Mouse (Mus musculus) stomach, postnatal 0 days (tissue): Measurements from ENCODE around the gene Rslcan18.

Experiments used
- CTCF ChIP-seq: IDR thresholded peaks from 2 replicates; pipeline ENCODE4 v1.5.1; 2016; ENCODE audit warnings: antibody characterized with exemption, low read depth, mild to moderate bottlenecking, moderate library complexity
- EP300 ChIP-seq: optimal IDR thresholded peaks from 2 replicates; pipeline ENCODE3; 2016; ENCODE audit warnings: antibody characterized with exemption

GRCm38 (mm10) chr13:67097876-67098275, 18.2 kb downstream of the Rslcan18 start, which contains the start of gene Zfp708:
- no peak for TF ChIP-seq EP300
- TF ChIP-seq CTCF = no peak
